Mouse (Mus musculus): Measurements from ENCODE around the gene Cenpa.

Cenpa gene

DNA sequence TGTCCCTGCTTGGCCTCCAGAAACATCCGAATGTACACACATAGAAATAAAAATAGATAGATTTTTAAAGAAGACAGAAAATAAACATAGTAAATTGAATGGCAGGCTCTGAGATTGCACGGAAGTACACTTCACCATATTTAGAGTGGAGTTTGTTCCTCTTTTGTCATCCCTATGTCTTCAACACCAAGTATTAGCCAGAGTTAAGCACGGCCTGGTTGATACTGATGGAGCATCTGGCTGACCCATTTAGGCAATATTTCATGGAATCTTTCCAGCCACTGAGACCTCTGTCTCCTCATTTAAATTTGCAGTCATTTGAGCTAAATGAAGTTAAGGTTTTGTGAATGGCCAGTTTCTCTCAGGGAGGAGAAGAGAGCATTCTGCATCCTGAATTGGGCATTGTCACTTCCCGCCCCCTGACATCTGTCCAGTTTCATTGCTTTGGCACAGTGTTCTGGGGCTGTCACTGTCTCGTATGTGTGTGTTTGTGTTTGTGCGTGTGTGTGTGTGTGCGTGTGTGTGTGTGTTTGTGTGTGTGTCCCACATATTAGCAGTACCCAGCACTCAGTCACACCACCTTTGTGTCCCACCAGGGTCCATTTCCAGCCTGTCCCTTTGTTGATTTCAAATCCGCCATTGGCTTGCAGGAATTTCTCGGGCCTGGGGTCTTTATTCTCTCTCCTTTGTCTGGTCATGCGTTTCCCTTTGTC is 51.6 kb downstream of the Cenpa start:
- no peak for DNase-seq (ENCODE audit: low read depth in 1 of 2, low spot score in 2 of 2)

DNA sequence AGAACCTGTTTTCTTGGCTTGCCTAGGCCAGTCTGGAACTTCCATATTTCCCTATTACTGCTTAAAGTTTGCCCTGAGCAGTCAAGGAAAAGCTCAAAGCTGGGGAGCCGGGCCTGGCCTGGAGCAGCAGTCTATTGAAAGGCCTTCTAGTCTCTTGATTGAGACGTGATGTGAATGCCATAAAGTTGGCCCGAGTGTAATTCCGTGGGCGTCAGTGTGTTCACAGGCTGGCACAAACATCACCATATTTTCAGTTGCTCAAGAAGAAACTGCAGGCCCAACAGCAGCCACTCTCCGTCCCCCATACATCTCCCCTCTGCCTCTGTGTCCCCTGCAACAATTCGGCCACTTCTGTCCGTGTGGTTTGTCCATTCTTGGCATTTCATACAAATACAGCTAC is 55.4 kb downstream of the Cenpa start:
- DNase-seq (ENCODE audit: low read depth in 1 of 2, low spot score in 2 of 2) = no peak
